In genomic region chr6:136852348-136852747, GRCm38 (mm10) we compare ENCODE assay signal across 11 mouse cellular contexts. TPM values are rescaled to one million over a fixed set of nuclear protein-coding genes. Genes with fewer than 3 reads are reported as not detected.
DNase-seq lines count a peak whose midpoint lies in the region; ATAC-seq and TF ChIP-seq lines count a peak whose summit lies in the region.
"Had no signal": no experiment of that assay in that cellular context is flagged by ENCODE, and none has a peak within 500 bp of the region (broad histone marks: within the 10 kb centered on the region; RNA-seq: fewer than 3 reads in every experiment).

No protein-coding gene starts in this region.

- TF ChIP-seq CTCF in kidney, adult 2 months (conservative IDR thresholded peaks at IDR 0.05; ENCODE audit: insufficient read depth, insufficient read length, low read depth, low read length): no peak

- peak overlapping the region; percentile 69; the same call in 1 of the 2 replicates for H3K27ac ChIP-seq in embryonic facial prominence, embryonic 13.5 days
- peak overlapping the region; percentile 86 for H3K27ac ChIP-seq in kidney, adult 2 months (ENCODE audit: insufficient read depth, low read depth, low read length)
- peak overlapping the region; percentile 30 for H3K27ac ChIP-seq in limb, embryonic 15.5 days
- H3K27ac ChIP-seq: layer of hippocampus, adult 2 months had no signal

- intact Hi-C loops in left cerebral cortex, postnatal 25 days (cut with DNase I): loop anchor here (1.0 kb wide), 1 partner anchor 16 kb away; no protein-coding TSS in a partner anchor

- ATAC-seq in embryonic facial prominence, embryonic 13.5 days (ENCODE audit: insufficient number of reproducible peaks, insufficient read depth, low FRiP score, low TSS enrichment, low read depth): no peak
- ATAC-seq in limb, embryonic 15.5 days (ENCODE audit: insufficient number of reproducible peaks, low FRiP score, low TSS enrichment, low read depth): no peak

- TF ChIP-seq POLR2A in kidney, adult 2 months (IDR thresholded peaks at IDR 0.05; ENCODE audit: low read depth, low read length): no peak

- no peak overlapping the region for H3K9ac ChIP-seq in embryonic facial prominence, embryonic 13.5 days
- no peak overlapping the region for H3K9ac ChIP-seq in limb, embryonic 15.5 days

- no peaks in the 10 kb centered on the region for H3K36me3 ChIP-seq in embryonic facial prominence, embryonic 13.5 days
- no peaks in the 10 kb centered on the region for H3K36me3 ChIP-seq in kidney, adult 2 months (ENCODE audit: control insufficient read depth, insufficient read depth, low read length)
- H3K36me3 ChIP-seq in limb, embryonic 15.5 days: no peaks in the 10 kb centered on the region

- H3K27me3 ChIP-seq in embryonic facial prominence, embryonic 13.5 days: no peaks in the 10 kb centered on the region
- no peaks in the 10 kb centered on the region for H3K27me3 ChIP-seq in kidney, adult 2 months (replicated peaks; ENCODE audit: control insufficient read depth, insufficient read depth, low read length)
- no peaks in the 10 kb centered on the region for H3K27me3 ChIP-seq in limb, embryonic 15.5 days

- H3K4me3 ChIP-seq in embryonic facial prominence, embryonic 13.5 days: no peak overlapping the region
- H3K4me3 ChIP-seq in kidney, adult 2 months (ENCODE audit: insufficient read depth, low read depth, low read length): no peak overlapping the region
- H3K4me3 ChIP-seq in limb, embryonic 15.5 days: no peak overlapping the region
- H3K4me3 ChIP-seq: layer of hippocampus, adult 2 months had no signal

- no peak overlapping the region for H3K4me2 ChIP-seq in embryonic facial prominence, embryonic 13.5 days
- no peak overlapping the region for H3K4me2 ChIP-seq in limb, embryonic 15.5 days

- H3K4me1 ChIP-seq in embryonic facial prominence, embryonic 13.5 days: peaks cover 24% of the 10 kb centered on the region
- peaks cover 6% of the 10 kb centered on the region for H3K4me1 ChIP-seq in kidney, adult 2 months (ENCODE audit: control insufficient read depth, insufficient read depth, low read length)
- peaks cover 21% of the 10 kb centered on the region for H3K4me1 ChIP-seq in limb, embryonic 15.5 days

- DNase-seq in kidney, adult 11 months: peak; percentile 41
- no peak for DNase-seq in kidney, postnatal 4 days
- peak; percentile 61 for DNase-seq in kidney, adult 2 months
- DNase-seq in urinary bladder, postnatal 36 days (ENCODE audit: low spot score in 2 of 2): no peak
- DNase-seq in left cerebral cortex, postnatal 25 days (ENCODE audit: low spot score in 2 of 2): no peak
- no peak for DNase-seq in spleen, adult 12 weeks (ENCODE audit: low spot score)
- DNase-seq: cerebellum, adult 9-11 months had no signal

- WGBS in embryonic facial prominence, embryonic 13.5 days: 72% methylated on average over 4 of the region's 4 CpGs
- 31% methylated on average over 4 of the region's 4 CpGs for WGBS in kidney, adult 2 months
- WGBS in limb, embryonic 15.5 days: 66% methylated on average over 4 of the region's 4 CpGs

- no peaks in the 10 kb centered on the region for H3K9me3 ChIP-seq in embryonic facial prominence, embryonic 13.5 days
- no peaks in the 10 kb centered on the region for H3K9me3 ChIP-seq in limb, embryonic 15.5 days

RNA-seq across cellular contexts. Expression of gene Art4, which starts 5.2 kb away (rescaled TPM):
- 2.8 and 3.1 TPM in 2 replicates for polyA plus RNA-seq in embryonic facial prominence, embryonic 13.5 days (2015; fragmentation: Nextera tagmentation; extraction: Ambion mirVana)
- polyA plus RNA-seq in kidney, adult 2 months (2012; rRNA removed): 4.9 TPM in 2 replicates
- polyA plus RNA-seq in limb, embryonic 15.5 days (2015; fragmentation: Nextera tagmentation; extraction: Ambion mirVana): 2.9 and 3.9 TPM in 2 replicates
- total RNA-seq in left cerebral cortex, postnatal 25 days (2021): under 1 TPM in 1 of 2 experiments, not detected in 1; 0.14 TPM
- total RNA-seq: layer of hippocampus, adult 2 months had no signal

RNA-seq across cellular contexts. Expression of gene Smco3, which starts 17.1 kb away (rescaled TPM):
- 0.98 and 2.6 TPM in 2 replicates for polyA plus RNA-seq in embryonic facial prominence, embryonic 13.5 days (2015; fragmentation: Nextera tagmentation; extraction: Ambion mirVana)
- 0.59 and 0.81 TPM in 2 replicates for polyA plus RNA-seq in kidney, adult 2 months (2012; rRNA removed)
- polyA plus RNA-seq in limb, embryonic 15.5 days (2015; fragmentation: Nextera tagmentation; extraction: Ambion mirVana): 0.56 and 0.62 TPM in 2 replicates
- total RNA-seq in left cerebral cortex, postnatal 25 days (2021): 1 to 10 TPM; 4.4 to 5.0 TPM
- polyA plus RNA-seq: heart, postnatal 0 days had no signal

RNA-seq across cellular contexts. Expression of gene Mgp, which starts 23.3 kb away (rescaled TPM):
- 101 and 192 TPM in 2 replicates for polyA plus RNA-seq in embryonic facial prominence, embryonic 13.5 days (2015; fragmentation: Nextera tagmentation; extraction: Ambion mirVana)
- polyA plus RNA-seq in kidney, adult 2 months (2012; rRNA removed): 725 and 868 TPM in 2 replicates
- 350 and 381 TPM in 2 replicates for polyA plus RNA-seq in limb, embryonic 15.5 days (2015; fragmentation: Nextera tagmentation; extraction: Ambion mirVana)
- 10 to 100 TPM; 43.5 to 46.0 TPM for total RNA-seq in left cerebral cortex, postnatal 25 days (2021)

RNA-seq across cellular contexts. Expression of gene Wbp11, which starts 24.3 kb away (rescaled TPM):
- polyA plus RNA-seq in embryonic facial prominence, embryonic 13.5 days (2015; fragmentation: Nextera tagmentation; extraction: Ambion mirVana): 110 and 112 TPM in 2 replicates
- polyA plus RNA-seq in kidney, adult 2 months (2012; rRNA removed): 28.3 and 28.6 TPM in 2 replicates
- polyA plus RNA-seq in limb, embryonic 15.5 days (2015; fragmentation: Nextera tagmentation; extraction: Ambion mirVana): 90.4 and 90.9 TPM in 2 replicates
- 100 to 1,000 TPM; 124 to 125 TPM for total RNA-seq in left cerebral cortex, postnatal 25 days (2021)

RNA-seq across cellular contexts. Expression of gene BC049715, which starts 24.9 kb away (rescaled TPM):
- polyA plus RNA-seq in embryonic facial prominence, embryonic 13.5 days (2015; fragmentation: Nextera tagmentation; extraction: Ambion mirVana): 2.2 and 4.3 TPM in 2 replicates
- 0.99 and 1.3 TPM in 2 replicates for polyA plus RNA-seq in kidney, adult 2 months (2012; rRNA removed)
- 1.1 and 1.4 TPM in 2 replicates for polyA plus RNA-seq in limb, embryonic 15.5 days (2015; fragmentation: Nextera tagmentation; extraction: Ambion mirVana)
- total RNA-seq in left cerebral cortex, postnatal 25 days (2021): 1 to 10 TPM; 1.9 to 2.8 TPM

Comparison
In these comparisons a context has a peak if more than half of its experiments do, and no peak if none do; other contexts are left out.
1. DNase-seq: peak in kidney, adult 11 months (single experiment) and kidney, adult 2 months (single experiment); none in kidney, postnatal 4 days (0 of 2), urinary bladder, postnatal 36 days (0 of 2), left cerebral cortex, postnatal 25 days (0 of 2) and spleen, adult 12 weeks (single experiment).
2. H3K27ac ChIP-seq: peak in every context shown above with its lines; median percentile 86 in kidney, adult 2 months; 69 in embryonic facial prominence, embryonic 13.5 days; 30 in limb, embryonic 15.5 days.